Mouse (Mus musculus) C2C12 (cell line): ENCODE results near the gene Mfsd4b5.

Experiments used
- CTCF ChIP-seq: IDR thresholded peaks from one replicate; pipeline ENCODE4 v1.5.1; 2011; ENCODE audit not compliant: control insufficient read depth, insufficient read depth, insufficient read length
- MYOD1 ChIP-seq: IDR thresholded peaks from one replicate; pipeline ENCODE4 v1.6.1; 2011; ENCODE audit warnings: low read depth; ENCODE audit not compliant: control insufficient read depth, insufficient read length

GRCm38 (mm10) chr10:39991155-39991554, 4.7 kb upstream of the Mfsd4b5 start:
- TF ChIP-seq CTCF (no peak), MYOD1 (no peak)
